Mouse (Mus musculus) hindbrain, embryonic 14.5 days (tissue): ENCODE results near the gene Dpyd. TPM values are rescaled to one million over a fixed set of nuclear protein-coding genes. Genes with fewer than 3 reads are reported as not detected.
A peak's percentile ranks its signal among the peaks of the same experiment; 100 is the strongest.

Experiments
- ATAC-seq: fragments of 200-750 bp; cut with Nextera tagmentation; 2 replicates; pipeline ENCODE4 v1.8.0; 2017; ENCODE audit warnings: moderate number of reproducible peaks, mild to moderate bottlenecking, moderate TSS enrichment, moderate library complexity; ENCODE audit not compliant: low FRiP score
- DNase-seq: peaks from one replicate; pipeline ENCODE4 v3.0.0-alpha.2; 2015; ENCODE audit warnings: low spot score
- H3K27ac ChIP-seq: fragments of 300-500 bp; sonication (generic); 2 replicates; pipeline ENCODE4 v1.5.1; 2014; ENCODE audit warnings: mild to moderate bottlenecking, moderate library complexity
- H3K27me3 ChIP-seq: fragments of 300-500 bp; sonication (generic); 2 replicates; pipeline ENCODE4 v1.6.1; 2014; ENCODE audit warnings: mild to moderate bottlenecking, low read length, mixed read lengths; ENCODE audit not compliant: control insufficient read depth, insufficient read depth
- H3K36me3 ChIP-seq: fragments of 300-500 bp; sonication (generic); replicated peaks from 2 replicates; pipeline ENCODE4 v1.6.1; 2014; ENCODE audit not compliant: control insufficient read depth, insufficient read depth
- H3K4me1 ChIP-seq: fragments of 300-500 bp; sonication (generic); replicated peaks from 2 replicates; pipeline ENCODE4 v1.6.1; 2014; ENCODE audit warnings: antibody characterized with exemption, low read length, mixed read lengths; ENCODE audit not compliant: control insufficient read depth, insufficient read depth
- H3K4me2 ChIP-seq: fragments of 300-500 bp; sonication (generic); replicated peaks from 2 replicates; pipeline ENCODE4 v1.6.1; 2014; ENCODE audit warnings: mild to moderate bottlenecking, moderate library complexity
- H3K4me3 ChIP-seq: fragments of 300-500 bp; sonication (generic); replicated peaks from 2 replicates; pipeline ENCODE4 v1.5.1; 2014; ENCODE audit warnings: mild to moderate bottlenecking, low read length
- H3K9ac ChIP-seq: fragments of 300-500 bp; sonication (generic); 2 replicates; pipeline ENCODE4 v1.6.1; 2014
- H3K9me3 ChIP-seq: fragments of 300-500 bp; sonication (generic); 2 replicates; pipeline ENCODE4 v1.6.1; 2016; ENCODE audit warnings: low read length; ENCODE audit not compliant: control insufficient read depth
- WGBS: fragments of 180-500 bp; shearing (Covaris S2); extraction: QIAGEN DNeasy Blood & Tissue Kit; methylation state at CpG from one replicate; pipeline ENCODE4 v1.1.7; 2014; 5-methylcytosine and 5-hydroxymethylcytosine counted together
- polyA plus RNA-seq: library from polyadenylated mRNA; unstranded; fragments of >200 nt; fragmentation: Nextera tagmentation; extraction: Ambion mirVana; gene quantifications from 2 replicates; pipeline ENCODE4 v1.2.1, GENCODE M21; 2014

Gene Dpyd
- polyA plus RNA-seq = 5.4 and 5.6 TPM in 2 replicates

DNA sequence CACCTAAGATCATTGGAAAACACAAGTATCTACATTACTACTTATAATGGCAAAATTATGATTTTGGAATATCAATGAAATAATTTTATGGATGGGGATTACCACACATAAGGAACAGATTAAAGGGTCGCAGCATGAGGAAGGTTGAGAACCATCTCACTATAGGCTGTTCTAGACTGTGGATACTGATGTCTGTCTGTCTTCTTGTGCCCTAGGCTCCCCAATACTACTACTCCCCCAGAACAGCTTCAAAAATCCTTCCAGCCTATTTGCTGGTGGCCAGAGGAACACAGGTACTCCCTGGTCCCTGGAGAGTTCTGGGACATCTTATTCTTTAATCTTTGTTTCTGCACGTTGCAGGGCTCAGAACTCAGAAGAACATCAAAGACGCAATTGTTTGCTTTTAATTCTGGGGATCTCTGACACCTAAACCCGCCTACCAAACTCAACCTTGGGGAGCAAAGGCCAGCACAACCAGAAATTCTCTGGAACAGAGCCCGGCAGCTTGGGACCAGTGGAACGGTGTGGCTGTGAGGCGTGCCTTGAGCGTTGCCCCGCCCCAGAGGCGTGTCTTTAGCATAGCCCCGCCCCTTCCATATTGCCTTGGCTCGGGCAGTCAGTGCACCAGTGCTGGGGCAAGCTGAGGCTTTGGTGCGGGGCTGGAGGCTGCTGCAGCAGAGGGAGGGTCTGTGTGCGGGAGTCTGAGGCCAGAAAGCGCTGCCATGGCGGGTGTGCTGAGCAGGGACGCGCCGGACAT is at the start of gene Dpyd:
TSS of gene Dpyd (plus strand) at position 576 of the 757 bp plus-strand sequence.
- Histone ChIP-seq H3K4me2 (peak within 1 kb of the TSS; percentile 95), H3K27ac (no peak within 1 kb of the TSS)

DNA sequence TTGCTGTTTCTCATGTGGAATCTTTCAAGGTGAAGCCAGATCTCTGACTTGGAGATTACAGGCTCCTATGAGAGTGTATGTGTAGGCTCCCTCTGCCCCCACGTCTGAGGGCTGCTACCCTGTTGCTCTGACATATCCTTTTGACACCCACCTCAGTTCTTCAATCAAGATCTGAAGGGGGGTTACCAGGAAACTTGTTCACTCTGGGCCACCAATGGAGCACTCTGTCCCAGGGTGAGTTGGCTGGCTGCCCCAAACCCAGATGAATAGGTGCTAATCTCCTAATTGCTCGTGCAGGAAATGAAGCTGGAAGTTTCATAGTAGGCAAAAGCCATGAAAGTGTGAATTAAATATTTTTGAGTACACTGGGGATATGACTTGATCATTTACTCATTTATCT is 24.3 kb upstream of the Dpyd start:
- DNase-seq (no peak), ATAC-seq (0 out of 2 replicates have a peak, but pooled peaks have one; percentile 27)
- H3K36me3 ChIP-seq = no peaks in the 10 kb centered on the region
- H3K4me3 ChIP-seq = no peak overlapping the region
- H3K4me1 ChIP-seq = no peaks in the 10 kb centered on the region
- no peak overlapping the region for H3K9ac ChIP-seq
- no peak overlapping the region for H3K4me2 ChIP-seq
- WGBS = 47% methylated on average over 2 of the region's 2 CpGs
- H3K27ac ChIP-seq = no peak overlapping the region
- H3K9me3 ChIP-seq = no peaks in the 10 kb centered on the region
- H3K27me3 ChIP-seq = no peaks in the 10 kb centered on the region

More for the DNA sequence above, at the start of gene Dpyd:
- no peaks in the 10 kb centered on the region for H3K4me1 ChIP-seq
- ATAC-seq (peak; percentile 99), DNase-seq (peak; percentile 86)
- H3K36me3 ChIP-seq = no peaks in the 10 kb centered on the region
- no peaks in the 10 kb centered on the region for H3K9me3 ChIP-seq
- H3K9ac ChIP-seq = peak within 1 kb of the TSS; percentile 66
- 5% methylated on average over 19 of the region's 19 CpGs for WGBS
- H3K27me3 ChIP-seq = no peaks in the 10 kb centered on the region
- peak within 1 kb of the TSS; percentile 58 for H3K4me3 ChIP-seq

DNA sequence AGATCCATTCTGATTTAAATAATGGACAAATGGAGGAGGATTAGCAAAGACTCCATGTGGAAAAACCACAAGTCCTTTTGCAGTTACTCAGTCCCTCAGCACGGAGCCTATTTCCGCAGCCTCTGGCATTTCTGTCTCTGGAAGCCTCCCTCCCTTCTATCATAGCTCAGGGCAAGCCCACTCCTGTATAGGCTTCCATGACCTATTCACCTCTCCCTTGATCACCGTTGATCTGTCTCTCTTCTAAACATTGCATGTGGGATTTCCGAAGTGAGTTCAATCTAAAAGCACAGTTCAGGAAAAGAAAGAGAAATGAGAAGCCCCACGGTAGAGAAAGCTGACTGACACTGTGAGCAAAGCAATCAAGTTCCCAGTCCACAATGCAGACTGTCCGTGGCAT is 20.2 kb upstream of the Dpyd start:
- WGBS = 37% methylated on average over 6 of the region's 6 CpGs
- DNase-seq (no peak), ATAC-seq (no peak)
- no peaks in the 10 kb centered on the region for H3K9me3 ChIP-seq
- no peaks in the 10 kb centered on the region for H3K36me3 ChIP-seq
- no peak overlapping the region for H3K4me3 ChIP-seq
- H3K4me2 ChIP-seq = no peak overlapping the region
- no peaks in the 10 kb centered on the region for H3K27me3 ChIP-seq
- H3K9ac ChIP-seq = no peak overlapping the region
- no peak overlapping the region for H3K27ac ChIP-seq
- H3K4me1 ChIP-seq = no peaks in the 10 kb centered on the region

DNA sequence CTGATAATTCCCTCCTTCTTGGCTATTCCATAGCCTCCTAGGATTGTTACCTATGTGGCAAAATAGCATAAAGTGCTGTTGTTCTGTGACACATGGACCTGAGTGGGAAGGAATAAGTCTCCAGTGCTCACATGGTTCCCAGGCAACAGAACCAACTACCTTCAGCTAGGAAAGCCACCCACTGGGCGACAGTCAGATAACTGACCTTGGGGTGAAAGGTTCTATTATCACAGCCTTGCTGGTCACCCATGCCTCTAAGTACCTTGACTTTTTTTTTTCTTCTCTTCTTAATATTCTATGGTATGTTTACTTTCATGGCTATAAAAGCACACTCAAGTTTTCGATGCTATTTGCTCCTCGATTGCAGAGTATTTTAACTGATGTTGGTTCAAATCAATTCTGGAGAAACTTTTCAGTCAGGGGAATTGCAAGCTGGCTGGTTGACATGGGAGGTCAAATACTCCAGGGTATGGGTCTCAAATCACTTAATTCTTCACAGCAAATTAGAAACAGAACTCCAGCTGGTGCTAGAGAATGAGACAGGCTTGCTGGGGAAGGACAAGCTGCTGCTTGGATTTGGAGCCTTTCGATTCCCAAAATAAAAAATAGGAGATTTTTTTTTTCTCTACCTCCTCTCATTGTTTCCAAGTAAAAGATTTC is 14.2 kb upstream of the Dpyd start:
- Histone ChIP-seq H3K9ac (no peak overlapping the region), H3K4me1 (peaks cover 4% of the 10 kb centered on the region; the same call in 1 of the 2 replicates), H3K4me2 (no peak overlapping the region), H3K9me3 (no peaks in the 10 kb centered on the region), H3K36me3 (no peaks in the 10 kb centered on the region), H3K4me3 (no peak overlapping the region), H3K27me3 (no peaks in the 10 kb centered on the region), H3K27ac (no peak overlapping the region)
- ATAC-seq (no peak), DNase-seq (no peak)
- WGBS = 39% methylated on average over 4 of the region's 4 CpGs

DNA sequence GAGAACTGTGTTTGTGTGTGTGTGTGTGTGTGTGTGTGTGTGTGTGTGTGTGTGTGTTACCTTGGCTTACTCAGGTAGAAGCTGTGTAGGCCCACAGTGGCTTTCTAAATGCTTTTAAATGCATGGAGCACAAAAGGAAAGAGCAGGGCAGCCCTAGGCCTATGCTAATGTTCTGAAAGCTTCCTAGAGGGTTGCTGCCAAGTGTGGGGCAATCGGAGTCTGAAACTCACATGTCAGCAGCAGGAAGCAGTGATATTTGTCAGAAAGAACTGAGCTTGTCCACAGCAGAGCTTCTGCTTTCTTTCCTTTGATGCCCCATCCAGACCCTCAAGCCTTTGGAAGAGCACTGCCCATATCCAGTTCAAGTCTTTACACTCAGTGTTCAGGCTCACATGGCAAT is 4.3 kb upstream of the Dpyd start:
- no peak overlapping the region for H3K27ac ChIP-seq
- ATAC-seq = no peak

DNA sequence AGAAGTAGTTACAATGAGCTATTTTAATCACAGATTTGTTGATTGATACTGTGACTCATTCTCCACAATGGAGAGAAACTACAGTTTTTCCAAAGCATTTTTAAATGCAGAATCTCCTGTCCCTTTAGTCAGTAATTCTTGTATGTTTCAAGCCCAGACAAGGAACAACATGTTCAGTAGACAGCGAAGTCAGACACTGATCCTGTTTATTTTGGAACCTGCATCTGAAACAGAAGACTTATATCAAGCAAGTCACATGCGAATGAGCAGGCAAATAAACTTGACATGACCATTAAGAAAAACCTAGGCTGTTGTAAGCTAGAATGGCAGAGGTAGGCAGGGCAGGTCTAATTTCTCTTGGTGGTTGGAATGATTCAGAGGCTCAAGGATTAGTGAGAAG is 2.0 kb upstream of the Dpyd start:
- DNase-seq = no peak

More for the DNA sequence above, 4.3 kb upstream of the Dpyd start:
- Histone ChIP-seq H3K36me3 (no peaks in the 10 kb centered on the region), H3K9ac (no peak overlapping the region), H3K4me2 (no peak overlapping the region), H3K9me3 (no peaks in the 10 kb centered on the region), H3K27me3 (no peaks in the 10 kb centered on the region), H3K4me1 (no peaks in the 10 kb centered on the region), H3K4me3 (no peak overlapping the region)
- no peak for DNase-seq
- 55% methylated on average over 1 of the region's 1 CpGs for WGBS

DNA sequence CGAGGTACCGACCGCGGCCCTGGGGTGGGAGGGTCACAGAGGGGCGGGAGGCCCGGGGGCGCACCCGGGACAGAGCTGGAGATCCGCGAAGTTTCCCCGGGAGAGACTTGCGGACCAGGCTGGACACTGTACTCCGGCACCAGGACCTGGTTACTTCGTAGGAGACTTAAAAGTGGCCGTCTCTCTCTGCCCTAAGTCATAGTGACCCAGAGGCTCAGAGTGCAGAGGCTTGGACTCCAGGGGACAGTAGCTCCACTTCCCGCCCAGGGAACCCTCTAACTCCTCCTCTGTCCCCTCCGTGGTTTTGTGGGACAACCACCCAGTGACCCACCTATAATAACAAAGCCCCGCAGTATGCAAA is 362 bp downstream of the Dpyd start:
- no peaks in the 10 kb centered on the region for H3K4me1 ChIP-seq
- H3K36me3 ChIP-seq = no peaks in the 10 kb centered on the region
- WGBS = 0% methylated on average over 18 of the region's 18 CpGs
- no peaks in the 10 kb centered on the region for H3K27me3 ChIP-seq
- peak overlapping the region; percentile 66 for H3K9ac ChIP-seq
- no peaks in the 10 kb centered on the region for H3K9me3 ChIP-seq
- peak overlapping the region; percentile 58 for H3K4me3 ChIP-seq
- peak overlapping the region; percentile 95 for H3K4me2 ChIP-seq
- no peak overlapping the region for H3K27ac ChIP-seq
- DNase-seq (no peak), ATAC-seq (no peak; the same call in none of the 2 replicates)

More for the DNA sequence above, 2.0 kb upstream of the Dpyd start:
- no peak overlapping the region for H3K9ac ChIP-seq
- H3K9me3 ChIP-seq = no peaks in the 10 kb centered on the region
- no peak overlapping the region for H3K4me3 ChIP-seq
- ATAC-seq = no peak
- no peaks in the 10 kb centered on the region for H3K27me3 ChIP-seq
- WGBS = 89% methylated on average over 2 of the region's 2 CpGs
- H3K4me1 ChIP-seq = no peaks in the 10 kb centered on the region
- H3K27ac ChIP-seq = no peak overlapping the region
- no peak overlapping the region for H3K4me2 ChIP-seq
- no peaks in the 10 kb centered on the region for H3K36me3 ChIP-seq

DNA sequence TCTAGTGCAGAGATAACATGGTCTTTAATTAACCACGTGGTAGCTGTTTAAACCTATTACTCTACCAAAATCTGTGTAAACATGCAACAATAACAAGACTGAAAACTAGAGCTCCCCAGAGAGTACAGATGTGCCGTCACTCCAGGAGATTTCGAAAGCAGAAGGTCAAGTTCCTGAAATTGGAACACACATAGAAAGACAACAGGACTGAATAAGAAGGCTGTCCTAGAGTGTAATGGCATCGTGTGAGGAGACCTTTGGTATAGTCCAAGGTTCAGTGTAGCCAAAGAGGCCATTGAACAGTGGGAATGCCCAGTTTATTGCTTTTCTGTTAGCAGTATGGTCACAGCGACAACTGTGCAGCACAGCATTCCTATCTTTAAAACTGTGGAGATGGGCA is 4.8 kb downstream of the Dpyd start:
- Histone ChIP-seq H3K9me3 (no peaks in the 10 kb centered on the region), H3K4me3 (no peak overlapping the region), H3K36me3 (no peaks in the 10 kb centered on the region), H3K27ac (no peak overlapping the region), H3K9ac (no peak overlapping the region), H3K4me2 (no peak overlapping the region), H3K4me1 (no peaks in the 10 kb centered on the region), H3K27me3 (no peaks in the 10 kb centered on the region)
- WGBS = 56% methylated on average over 5 of the region's 5 CpGs
- ATAC-seq (no peak), DNase-seq (no peak)

DNA sequence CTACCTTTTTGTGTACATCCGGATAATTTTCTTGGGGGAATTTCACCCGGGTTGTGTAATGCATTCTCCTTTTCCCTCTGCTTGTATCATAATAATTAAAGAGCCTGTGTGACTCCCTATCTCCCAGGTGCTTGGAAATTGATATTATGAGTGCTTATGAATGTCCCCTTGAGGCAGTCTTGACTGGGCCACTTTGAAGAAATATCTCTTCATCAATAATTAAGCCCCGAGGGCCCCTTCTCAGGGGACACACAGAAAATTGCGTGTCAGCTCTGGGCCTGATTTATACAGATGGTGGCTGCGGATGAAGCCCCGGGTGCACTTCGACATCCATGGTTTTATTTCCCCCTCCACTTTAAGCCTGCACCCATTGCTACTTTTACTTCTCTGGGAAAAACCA is 8.3 kb downstream of the Dpyd start:
- DNase-seq = no peak
- Histone ChIP-seq H3K4me2 (no peak overlapping the region), H3K27ac (no peak overlapping the region), H3K9ac (no peak overlapping the region), H3K27me3 (no peaks in the 10 kb centered on the region), H3K4me1 (no peaks in the 10 kb centered on the region), H3K36me3 (no peaks in the 10 kb centered on the region), H3K4me3 (no peak overlapping the region), H3K9me3 (no peaks in the 10 kb centered on the region)
- 47% methylated on average over 7 of the region's 7 CpGs for WGBS
- no peak for ATAC-seq
